Mouse (Mus musculus): ENCODE data around the gene Tiam2.

GRCm38 (mm10) chr17:3349331-3349730 lies 23.0 kb downstream of the Tiam2 start:
- no peak for TF ChIP-seq CTCF (IDR thresholded peaks at IDR 0.05; ENCODE audit: borderline replicate concordance, insufficient read depth, low read depth, low read length)
- TF ChIP-seq POLR2A (IDR thresholded peaks at IDR 0.05; ENCODE audit: borderline replicate concordance, insufficient read depth, low read length), result no peak

Measured in cerebellum, adult 2 months (tissue).